Mouse (Mus musculus) 3T3-L1 (cell line): Measurements from ENCODE around the gene Spink8.

ENCODE experiments used
- DNase-seq: peaks from one replicate; pipeline ENCODE4 v3.0.0-alpha.2; 2015; ENCODE audit warnings: low read depth, low spot score

Spink8 gene

GRCm38 (mm10) chr9:109870983-109871572, 59.0 kb downstream of the Spink8 start:
- DNase-seq = no peak

- DNase-seq = peak; percentile 99
These were observed 63.0 kb downstream of the Spink8 start, which contains the start of gene Cdc25a for GRCm38 (mm10) chr9:109874797-109875691. Gene Cdc25a, plus strand, starts transcription at chr9:109875579.

GRCm38 (mm10) chr9:109875695-109876601, 63.9 kb downstream of the Spink8 start:
- DNase-seq = peak; percentile 48
